Mouse (Mus musculus): ENCODE results near the gene Hmgn2. TPM values are rescaled to one million over a fixed set of nuclear protein-coding genes. Genes with fewer than 3 reads are reported as not detected.
A peak's percentile ranks its signal among the peaks of the same experiment; 100 is the strongest.

Gene Hmgn2
- total RNA-seq, 1 experiment from 2014 or later, result 425 TPM

- no peak for DNase-seq
Observed at GRCm38 (mm10) chr4:133978021-133978711, 9.7 kb upstream of the Hmgn2 start.

- no peak for DNase-seq
Observed at GRCm38 (mm10) chr4:133971741-133972140, 3.3 kb upstream of the Hmgn2 start.

DNA sequence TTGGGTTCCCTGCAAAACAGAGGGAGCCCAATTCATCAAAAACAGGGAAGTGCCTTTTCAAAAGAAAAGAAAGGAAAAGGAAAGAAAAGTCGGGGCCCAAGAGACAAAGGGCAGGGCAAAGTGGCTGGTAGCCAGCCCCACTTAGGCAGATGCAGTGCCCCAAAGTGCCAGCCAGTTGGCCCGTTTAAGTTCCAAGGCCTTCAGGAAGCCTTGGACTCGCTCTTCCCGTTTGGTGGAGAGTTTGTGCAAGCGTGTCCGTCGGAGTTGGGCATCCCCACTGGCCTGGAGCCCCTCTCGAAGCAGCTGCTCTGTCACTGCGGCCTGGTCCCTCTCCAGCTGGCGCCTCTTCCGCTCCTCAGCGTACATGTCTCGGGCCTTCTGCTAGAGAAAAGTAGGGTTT is 2.4 kb upstream of the Hmgn2 start:
- no peak for DNase-seq

GRCm38 (mm10) chr4:133970196-133970595 is 1.7 kb upstream of the Hmgn2 start:
- no peak for DNase-seq

- DNase-seq, result no peak
Observed at GRCm38 (mm10) chr4:133969114-133969770, 792 bp upstream of the Hmgn2 start.

DNA sequence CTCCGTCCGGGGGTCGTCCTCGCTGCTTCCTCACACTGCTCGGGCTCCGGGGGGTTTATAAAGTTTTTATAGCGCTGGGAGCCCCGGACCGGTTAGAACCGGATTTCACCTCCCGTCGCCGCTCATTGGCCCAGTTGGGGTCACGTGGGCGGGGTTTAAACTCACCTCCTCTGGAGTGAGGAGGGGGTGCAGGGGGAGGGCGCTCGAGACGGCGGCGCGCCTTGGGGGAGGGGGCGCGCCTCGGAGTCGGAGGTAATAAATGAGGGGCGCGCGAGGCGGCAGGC is 642 bp downstream of the Hmgn2 start:
- DNase-seq, result peak; percentile 90

DNA sequence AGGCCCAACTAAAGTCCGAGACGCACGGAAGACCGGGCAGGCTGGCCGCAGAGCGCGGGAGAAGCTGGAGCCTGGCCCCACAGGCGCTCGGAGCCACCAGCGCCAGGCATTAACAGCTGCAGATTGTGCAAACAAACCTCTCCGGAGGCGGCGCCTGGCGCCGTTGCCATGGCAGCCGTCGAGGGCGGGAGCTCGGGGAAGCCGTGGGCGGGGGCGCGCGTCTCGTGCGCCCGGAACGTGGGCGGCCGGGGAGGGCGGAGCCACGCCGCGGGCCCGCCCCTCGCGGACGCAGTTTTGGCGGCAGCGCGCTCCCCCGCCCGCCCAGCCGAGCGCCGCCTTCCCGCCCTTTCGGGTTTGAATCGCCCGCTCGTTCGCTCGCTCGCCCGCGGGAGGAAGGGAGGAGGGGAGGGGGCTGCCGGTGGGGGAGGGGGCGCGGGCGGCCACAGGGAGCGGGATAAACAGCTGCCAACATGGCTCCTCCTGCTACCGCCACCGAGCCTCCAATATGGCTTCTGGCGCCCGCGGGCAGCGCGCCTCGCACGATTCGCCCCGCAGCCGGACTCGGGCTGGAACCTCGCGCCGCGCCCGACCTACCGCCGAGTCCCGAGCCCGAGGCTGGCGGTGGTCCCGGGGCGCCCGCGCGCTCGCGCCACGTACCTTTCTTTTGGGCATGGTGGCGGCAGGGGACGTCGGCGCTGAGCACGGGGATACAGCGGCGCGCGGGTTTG is 1.1 kb downstream of the Hmgn2 start:
- peak; percentile 99 for DNase-seq

DNA sequence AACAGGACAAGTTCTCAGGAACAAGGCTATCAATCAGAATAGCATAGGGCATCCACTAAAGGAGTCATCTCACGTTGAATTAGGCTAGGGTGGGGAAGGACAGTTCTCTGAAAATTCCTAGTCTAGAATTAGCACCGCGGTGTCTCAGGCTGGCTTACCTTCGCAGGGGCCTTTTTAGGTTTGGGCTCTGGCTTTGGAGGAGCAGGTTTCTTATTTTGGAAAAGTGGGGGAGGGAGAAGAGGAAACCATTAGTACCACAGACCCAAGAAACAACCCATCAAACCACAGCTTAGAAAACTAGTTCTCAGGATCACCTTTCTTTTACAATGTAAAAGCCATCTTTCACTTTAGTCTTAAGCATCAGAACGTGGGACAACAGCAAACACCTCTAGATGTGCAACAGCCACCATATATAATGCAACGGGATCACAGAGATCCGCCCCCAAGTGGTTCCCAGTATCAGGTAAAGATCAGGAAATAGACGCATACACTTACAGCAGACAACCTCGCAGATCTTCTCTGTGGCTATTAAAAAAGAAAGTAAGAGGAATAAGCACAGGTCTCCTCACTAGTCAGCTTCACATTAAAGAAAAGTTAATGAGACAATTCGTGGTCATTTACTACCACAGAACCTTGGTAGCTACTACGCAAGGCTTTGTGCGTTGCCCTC is 2.0 kb downstream of the Hmgn2 start:
- DNase-seq, result no peak

DNA sequence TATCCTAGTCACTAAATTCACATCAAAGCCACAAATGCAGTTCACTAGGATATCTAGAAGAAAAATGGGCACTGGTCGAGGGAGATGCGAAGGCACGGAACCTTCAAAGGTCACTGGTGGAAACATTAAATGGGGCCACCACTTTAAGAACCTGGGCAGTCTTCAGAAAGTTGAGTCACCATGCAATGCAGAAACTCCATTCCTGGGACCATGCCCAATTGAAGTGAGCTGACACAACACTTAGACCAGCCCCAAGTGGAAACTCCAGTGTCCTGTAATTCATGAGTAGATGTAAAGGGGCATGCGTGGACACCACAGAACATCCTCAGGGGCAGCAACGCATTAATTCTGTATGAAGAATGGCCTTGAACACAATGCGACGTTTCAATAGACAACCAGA is 5.9 kb downstream of the Hmgn2 start:
- DNase-seq, result no peak

GRCm38 (mm10) chr4:133958884-133959283 is 9.6 kb downstream of the Hmgn2 start:
- DNase-seq, result no peak

DNA sequence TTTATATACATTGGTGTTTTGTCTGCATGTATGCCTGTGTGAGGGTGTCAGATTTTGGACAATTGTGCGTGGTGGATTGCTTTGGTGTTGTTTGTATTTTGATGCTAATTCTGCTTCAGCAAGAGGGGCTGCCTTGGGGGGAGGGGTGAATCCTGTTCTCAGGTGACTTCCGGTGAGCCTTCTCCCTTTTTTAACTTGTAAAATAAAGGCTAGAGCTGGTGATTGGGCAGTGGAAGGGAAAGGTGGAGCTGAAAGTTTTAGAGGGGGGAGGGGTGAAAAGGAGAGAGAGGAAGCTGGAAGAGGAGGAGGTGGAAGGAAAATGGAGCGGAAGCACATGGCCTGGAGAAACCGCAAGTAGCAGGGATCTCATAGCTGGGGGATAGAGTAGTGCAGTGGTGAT is 12.1 kb downstream of the Hmgn2 start:
- no peak for DNase-seq

DNA sequence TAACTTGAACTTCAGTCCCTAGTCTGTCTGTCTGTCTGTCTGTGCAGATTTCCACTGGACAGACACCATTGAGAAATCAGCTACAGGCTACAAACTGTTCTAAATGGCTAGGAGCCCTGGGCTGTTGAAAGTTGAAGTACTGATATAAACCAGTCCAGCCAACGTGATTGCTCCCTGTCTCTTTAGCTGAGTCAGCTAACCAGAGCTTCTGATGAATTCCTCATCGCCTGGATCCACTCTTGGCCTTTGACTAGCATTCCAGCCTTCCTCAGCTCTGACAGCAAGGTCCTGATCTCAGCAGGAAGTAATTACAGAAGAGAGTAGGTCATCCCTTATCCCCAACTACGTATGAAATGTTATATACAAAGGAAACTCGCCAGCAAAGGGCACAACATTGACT is 21.7 kb downstream of the Hmgn2 start:
- no peak for DNase-seq

- DNase-seq, result no peak
Observed at GRCm38 (mm10) chr4:133943791-133944190, 24.7 kb downstream of the Hmgn2 start.

DNA sequence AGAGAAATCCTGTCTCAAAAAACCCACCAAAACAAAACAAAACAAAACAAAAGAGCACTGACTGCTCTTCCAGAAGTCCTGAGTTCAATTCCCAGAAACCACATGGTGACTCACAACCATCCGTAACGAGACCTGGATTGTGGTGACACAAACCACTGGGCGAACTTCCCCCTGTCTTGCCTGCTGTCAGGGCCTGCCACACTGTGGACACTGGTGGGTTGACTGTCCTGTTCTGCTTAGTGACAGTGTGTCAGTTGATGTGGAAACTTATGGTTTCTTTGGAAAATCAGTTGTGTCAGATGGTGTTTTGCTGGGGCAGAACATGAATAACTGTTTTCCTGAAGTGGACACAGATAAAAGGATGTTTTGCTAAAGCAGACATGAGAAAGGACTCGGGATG is 25.8 kb downstream of the Hmgn2 start:
- DNase-seq, result no peak

DNA sequence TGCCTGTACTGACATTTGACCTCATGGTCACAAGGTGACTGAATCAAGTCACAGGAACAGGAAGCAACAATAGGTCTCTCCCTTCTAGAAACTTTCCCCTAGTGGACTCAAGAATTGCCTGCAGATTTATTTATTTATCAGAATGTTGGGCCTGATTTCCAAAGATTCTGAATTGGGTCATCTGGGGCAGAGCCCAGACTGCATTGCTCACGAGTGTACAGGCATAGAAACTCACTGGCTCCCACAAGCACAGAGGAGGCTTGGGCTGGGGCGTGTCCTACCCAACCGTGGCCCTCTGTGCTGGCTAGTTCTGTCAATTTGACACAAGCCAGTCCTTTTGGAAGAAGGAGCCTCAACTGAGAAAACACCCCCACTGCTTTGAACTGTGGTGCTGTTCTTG is 26.9 kb downstream of the Hmgn2 start:
- DNase-seq, result no peak

GRCm38 (mm10) chr4:133940386-133941260 is 27.8 kb downstream of the Hmgn2 start:
- no peak for DNase-seq

DNA sequence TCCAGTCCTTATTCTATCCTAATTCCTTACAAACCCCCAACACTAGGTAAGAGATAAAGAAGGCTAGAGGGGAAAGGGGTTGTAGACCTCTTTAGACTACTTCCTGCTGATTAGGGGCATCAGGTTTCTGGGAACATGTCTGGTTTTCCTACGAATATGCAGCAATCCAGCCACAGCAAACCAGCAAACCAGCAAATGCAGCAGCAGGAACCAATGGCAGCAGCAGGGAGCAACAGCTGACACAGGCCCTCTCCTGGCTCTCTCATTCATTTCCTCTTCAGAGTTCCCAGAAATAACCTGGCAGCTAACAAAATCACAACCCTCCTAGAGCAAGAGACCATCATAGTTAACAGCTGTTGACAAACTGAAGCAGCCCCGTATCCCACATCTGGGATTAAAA is 30.4 kb downstream of the Hmgn2 start:
- DNase-seq, result no peak

- DNase-seq, result no peak
Observed at GRCm38 (mm10) chr4:133931785-133932184, 36.7 kb downstream of the Hmgn2 start.

DNA sequence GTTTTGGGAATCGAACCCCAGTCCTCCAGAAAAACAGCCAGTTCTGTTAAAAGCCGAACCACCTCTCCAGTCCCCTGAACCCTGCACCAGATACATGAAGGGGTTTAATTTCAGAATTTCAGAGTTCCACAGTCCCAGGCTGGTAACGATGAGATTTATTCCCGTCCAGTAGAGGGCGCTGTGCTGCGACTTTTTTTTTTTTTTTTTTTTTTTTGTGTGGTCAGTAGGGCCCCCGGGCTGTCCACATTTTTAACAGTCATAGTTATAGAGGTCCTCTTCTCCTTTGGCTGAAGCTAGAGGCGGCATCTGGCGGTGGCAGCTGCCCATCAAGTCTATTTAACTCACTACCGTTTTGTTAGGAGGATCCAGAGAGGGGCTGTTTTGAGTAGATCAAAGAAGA is 37.1 kb downstream of the Hmgn2 start:
- DNase-seq, result no peak

DNA sequence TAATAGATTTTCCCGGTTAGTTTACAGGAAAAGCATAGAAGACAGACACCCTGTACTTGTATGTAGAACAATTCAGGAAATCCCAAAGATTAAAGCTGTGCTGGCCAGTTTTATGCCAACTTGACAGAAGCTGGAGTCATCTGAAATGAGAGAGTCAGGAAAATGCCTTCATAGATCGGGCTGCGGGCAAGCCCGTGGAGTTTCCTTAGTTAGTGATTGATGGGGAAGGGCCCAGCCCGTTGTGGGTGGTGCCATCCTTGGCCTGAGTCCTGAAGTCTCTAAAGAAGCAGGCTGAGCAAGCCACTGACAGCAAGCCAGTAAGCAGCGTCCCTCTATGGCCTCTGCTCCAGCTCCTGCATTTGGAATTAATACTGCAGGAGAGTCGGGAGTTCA is 39.2 kb downstream of the Hmgn2 start:
- no peak for DNase-seq

GRCm38 (mm10) chr4:133928576-133929277 is 39.7 kb downstream of the Hmgn2 start:
- DNase-seq, result no peak

- DNase-seq, result no peak
Observed at GRCm38 (mm10) chr4:133925204-133925603, 43.2 kb downstream of the Hmgn2 start.
